Mouse (Mus musculus): Measurements from ENCODE around the gene Cacna1d.

GRCm38 (mm10) chr14:30474416-30474815 lies 16.8 kb downstream of the Cacna1d start:
- TF ChIP-seq CTCF (IDR thresholded peaks at IDR 0.05; ENCODE audit: low read depth, low read length), result no peak
- TF ChIP-seq TAL1 (conservative IDR thresholded peaks at IDR 0.05; ENCODE audit: low read depth, low read length), result no peak
- TF ChIP-seq GATA2 (IDR thresholded peaks at IDR 0.05; ENCODE audit: borderline replicate concordance, low read depth, low read length), result no peak

All from G1E (cell line).